Mouse (Mus musculus) E14TG2a.4 (cell line): ENCODE results near the gene Abhd2.

Experiments used
- CTCF ChIP-seq: conservative IDR thresholded peaks from 2 replicates; pipeline ENCODE4 v1.5.1; 2014; ENCODE audit warnings: low read length
- NANOG ChIP-seq: IDR thresholded peaks from 2 replicates; pipeline ENCODE4 v1.6.1; 2014; ENCODE audit warnings: borderline replicate concordance, low read length, mixed read lengths
- POU5F1 ChIP-seq: IDR thresholded peaks from 2 replicates; pipeline ENCODE4 v1.6.1; 2014; ENCODE audit warnings: low read length, borderline replicate concordance

DNA sequence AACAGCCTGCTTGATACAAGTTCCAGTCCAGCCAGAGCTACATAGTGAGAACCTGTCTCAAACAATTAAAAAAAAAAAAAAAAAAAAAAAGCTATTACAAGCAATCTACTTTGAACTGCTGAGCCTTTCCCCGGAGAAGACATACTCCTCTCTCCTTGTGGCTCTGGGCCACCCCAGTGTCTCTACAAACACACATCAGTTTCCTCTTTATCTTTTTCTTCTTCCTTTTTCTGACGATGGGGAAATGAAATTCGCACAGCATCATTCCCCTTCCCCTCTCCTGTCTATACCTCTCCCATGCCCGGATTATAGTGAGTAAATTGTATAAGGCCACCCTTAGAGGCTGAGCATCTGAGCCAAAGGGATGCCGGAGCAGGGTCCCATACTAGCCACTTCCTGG, 95.7 kb downstream of the Abhd2 start:
- TF ChIP-seq CTCF (no peak), NANOG (no peak), POU5F1 (no peak)
